Mouse (Mus musculus) liver, adult 2 months (tissue): ENCODE measurements around the gene Lrrc46. TPM values are rescaled to one million over a fixed set of nuclear protein-coding genes. Genes with fewer than 3 reads are reported as not detected.

Source experiments
- DNase-seq: peaks from one replicate; pipeline ENCODE4 v3.0.0-alpha.2; 2011; ENCODE audit warnings: low read depth, low spot score; ENCODE audit errors: extremely low read depth
- H3K27ac ChIP-seq: fragments of 200-500 bp; replicated peaks from 2 replicates; pipeline ENCODE4 v1.5.1; 2012; ENCODE audit warnings: low read depth, mild to moderate bottlenecking, control low read depth, inconsistent platforms, low read length; ENCODE audit not compliant: insufficient read depth
- H3K27me3 ChIP-seq: fragments of 200-500 bp; 2 replicates; pipeline ENCODE4 v1.6.1; 2012; ENCODE audit warnings: mild to moderate bottlenecking, moderate library complexity, low read length, inconsistent platforms; ENCODE audit not compliant: control insufficient read depth, insufficient read depth
- H3K36me3 ChIP-seq: fragments of 200-500 bp; 2 replicates; pipeline ENCODE4 v1.6.1; 2012; ENCODE audit warnings: low read length, inconsistent platforms; ENCODE audit not compliant: control insufficient read depth, insufficient read depth
- H3K4me1 ChIP-seq: fragments of 200-500 bp; 2 replicates; pipeline ENCODE4 v1.6.1; 2011; ENCODE audit warnings: low read length; ENCODE audit not compliant: control insufficient read depth, insufficient read depth
- H3K4me3 ChIP-seq: fragments of 200-500 bp; 2 replicates; pipeline ENCODE4 v1.5.1; 2011; ENCODE audit warnings: low read depth, mild to moderate bottlenecking, control low read depth, low read length, moderate library complexity; ENCODE audit not compliant: insufficient read depth
- H3K79me2 ChIP-seq: fragments of 200-500 bp; 2 replicates; pipeline ENCODE4 v1.6.1; 2012; ENCODE audit warnings: inconsistent platforms, mild to moderate bottlenecking, low read length, moderate library complexity; ENCODE audit not compliant: control insufficient read depth, insufficient read depth
- H3K9ac ChIP-seq: fragments of 200-500 bp; 2 replicates; pipeline ENCODE4 v1.6.1; 2012; ENCODE audit warnings: low read depth, mild to moderate bottlenecking, control low read depth, inconsistent platforms, low read length
- CTCF ChIP-seq: fragments of 200-500 bp; IDR thresholded peaks from 2 replicates; pipeline ENCODE4 v1.5.1; 2011; ENCODE audit warnings: low read depth, low read length, control low read depth
- POLR2A ChIP-seq: fragments of 200-500 bp; IDR thresholded peaks from 2 replicates; pipeline ENCODE4 v1.6.1; 2011; ENCODE audit warnings: low read length, control low read depth; ENCODE audit not compliant: insufficient read depth; ENCODE audit errors: extremely low read depth
- WGBS: fragments of 180-500 bp; shearing (Covaris S2); methylation state at CpG from one replicate; pipeline ENCODE4 v1.1.7; 2018; 5-methylcytosine and 5-hydroxymethylcytosine counted together
- polyA plus RNA-seq: library from polyadenylated mRNA; depleted of rRNA; stranded (reverse); fragments of >200 nt; gene quantifications from 2 replicates; pipeline ENCODE4 v1.2.3, GENCODE M21; 2012
- total RNA-seq: library from RNA; depleted of rRNA; stranded (reverse); fragments of >200 nt; gene quantifications from 2 replicates; pipeline ENCODE4 v1.2.3, GENCODE M21; 2014

Gene Lrrc46
- total and polyA plus RNA-seq, 2 experiments, result 0.28 to 1.1 TPM

GRCm38 (mm10) chr11:97080291-97080690 lies 39.1 kb upstream of the Lrrc46 start:
- H3K4me3 ChIP-seq, result no peak overlapping the region
- TF ChIP-seq CTCF, result no peak
- no peak for TF ChIP-seq POLR2A
- H3K36me3 ChIP-seq, result no peaks in the 10 kb centered on the region
- no peak for DNase-seq
- H3K4me1 ChIP-seq, result no peaks in the 10 kb centered on the region
- no peak overlapping the region for H3K27ac ChIP-seq
- WGBS, result 49% methylated on average over 9 of the region's 9 CpGs
- H3K79me2 ChIP-seq, result no peaks in the 10 kb centered on the region
- H3K9ac ChIP-seq, result no peak overlapping the region
- 0 out of 2 replicates have a peak, but pooled peaks cover 2% of the 10 kb centered on the region for H3K27me3 ChIP-seq

GRCm38 (mm10) chr11:97078751-97079150 lies 37.5 kb upstream of the Lrrc46 start:
- DNase-seq, result no peak
- Histone ChIP-seq H3K9ac (no peak overlapping the region), H3K27me3 (0 out of 2 replicates have a peak, but pooled peaks cover 2% of the 10 kb centered on the region), H3K27ac (no peak overlapping the region), H3K36me3 (no peaks in the 10 kb centered on the region), H3K4me1 (no peaks in the 10 kb centered on the region), H3K79me2 (no peaks in the 10 kb centered on the region), H3K4me3 (no peak overlapping the region)
- TF ChIP-seq CTCF, result no peak
- TF ChIP-seq POLR2A, result no peak
- WGBS, result 47% methylated on average over 4 of the region's 4 CpGs

DNA sequence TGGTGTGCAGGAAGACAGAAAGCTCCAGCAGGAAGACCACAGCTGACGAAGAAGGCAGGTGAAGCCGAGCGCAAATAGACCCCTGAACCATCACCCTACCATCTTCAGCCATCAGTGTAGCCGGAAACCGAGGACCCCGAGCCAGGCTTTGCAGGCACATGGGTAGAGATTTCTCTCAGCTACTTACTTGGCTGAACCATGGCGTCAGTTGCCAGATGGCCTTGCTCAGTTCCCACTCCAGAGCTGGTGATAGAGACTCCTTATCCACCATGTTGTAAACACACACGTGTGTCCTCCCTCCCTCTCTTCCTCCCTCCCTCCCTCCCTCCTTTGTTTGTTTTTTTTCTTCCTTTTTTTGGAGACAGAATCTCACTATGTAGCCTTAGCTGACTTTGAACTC lies 33.0 kb upstream of the Lrrc46 start:
- Histone ChIP-seq H3K4me3 (no peak overlapping the region), H3K27ac (no peak overlapping the region), H3K27me3 (no peaks in the 10 kb centered on the region), H3K36me3 (no peaks in the 10 kb centered on the region), H3K9ac (no peak overlapping the region), H3K4me1 (no peaks in the 10 kb centered on the region), H3K79me2 (no peaks in the 10 kb centered on the region)
- TF ChIP-seq CTCF (no peak), POLR2A (no peak)
- 67% methylated on average over 8 of the region's 8 CpGs for WGBS
- no peak for DNase-seq

DNA sequence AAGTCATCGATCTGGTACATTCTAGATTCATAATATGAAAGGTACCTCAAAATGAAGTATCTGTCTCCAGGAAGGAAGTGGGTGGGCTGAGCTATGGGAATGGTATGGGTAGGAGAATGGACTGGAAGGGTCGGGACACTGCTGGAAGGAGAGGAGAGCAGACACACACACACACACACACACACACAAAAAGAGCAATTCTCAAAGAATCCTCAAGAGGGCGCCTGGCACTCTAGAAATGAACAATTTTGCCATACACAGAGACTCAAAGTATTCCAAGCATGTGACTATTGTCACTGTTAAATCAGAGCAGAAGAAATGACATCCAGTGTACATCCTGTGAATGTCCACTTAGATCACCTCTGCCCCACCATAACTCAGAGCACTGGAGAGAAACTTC lies 31.3 kb upstream of the Lrrc46 start:
- Histone ChIP-seq H3K27me3 (no peaks in the 10 kb centered on the region), H3K4me3 (no peak overlapping the region), H3K27ac (no peak overlapping the region), H3K4me1 (no peaks in the 10 kb centered on the region), H3K36me3 (no peaks in the 10 kb centered on the region), H3K9ac (no peak overlapping the region), H3K79me2 (no peaks in the 10 kb centered on the region)
- peak; percentile 28 for DNase-seq
- 31% methylated on average over 3 of the region's 3 CpGs for WGBS
- TF ChIP-seq POLR2A (no peak), CTCF (peak; percentile 28; the same call in 1 of the 2 replicates)

- Histone ChIP-seq H3K4me3 (no peak overlapping the region), H3K27me3 (no peaks in the 10 kb centered on the region), H3K9ac (no peak overlapping the region), H3K27ac (no peak overlapping the region), H3K79me2 (no peaks in the 10 kb centered on the region), H3K4me1 (no peaks in the 10 kb centered on the region), H3K36me3 (no peaks in the 10 kb centered on the region)
- TF ChIP-seq POLR2A (no peak), CTCF (no peak)
- no peak for DNase-seq
- WGBS, result 74% methylated on average over 1 of the region's 1 CpGs
Observed at GRCm38 (mm10) chr11:97071129-97071528, 29.9 kb upstream of the Lrrc46 start.

- H3K36me3 ChIP-seq, result no peaks in the 10 kb centered on the region
- TF ChIP-seq POLR2A (no peak), CTCF (no peak)
- H3K9ac ChIP-seq, result no peak overlapping the region
- no peak overlapping the region for H3K27ac ChIP-seq
- no peak overlapping the region for H3K4me3 ChIP-seq
- no peaks in the 10 kb centered on the region for H3K27me3 ChIP-seq
- no peaks in the 10 kb centered on the region for H3K4me1 ChIP-seq
- WGBS, result 87% methylated on average over 2 of the region's 2 CpGs
- DNase-seq, result no peak
- H3K79me2 ChIP-seq, result no peaks in the 10 kb centered on the region
Observed at GRCm38 (mm10) chr11:97069770-97070169, 28.6 kb upstream of the Lrrc46 start.
